Mouse (Mus musculus): ENCODE data around the gene Smoc2.

The Smoc2 gene

GRCm38 (mm10) chr17:14426481-14426880 lies 147.2 kb downstream of the Smoc2 start:
- DNase-seq = no peak

- DNase-seq = no peak
Measured at GRCm38 (mm10) chr17:14434717-14435116, 155.4 kb downstream of the Smoc2 start.

- no peak for DNase-seq
Measured at GRCm38 (mm10) chr17:14445611-14446010, 166.3 kb downstream of the Smoc2 start.

GRCm38 (mm10) chr17:14447275-14447674 lies 168.0 kb downstream of the Smoc2 start:
- DNase-seq = no peak
